Mouse (Mus musculus) heart, postnatal 10 days (tissue): ENCODE data around the gene Zfp663. TPM values are rescaled to one million over a fixed set of nuclear protein-coding genes. Genes with fewer than 3 reads are reported as not detected.

ENCODE experiments used
- total RNA-seq, 2 experiments: library from RNA; stranded (reverse); gene quantifications; 2 replicates each; pipeline ENCODE4 v1.2.3; 2021

Gene Zfp663
- total RNA-seq, 2 experiments from 2014 or later = not detected

Other genes with a start within 250 kb of the Zfp663 start
- gene Cdh22, start 133.9 kb downstream of the Zfp663 start, total RNA-seq = under 1 TPM; 0.26 to 0.27 TPM
- 10 to 100 TPM; 18.5 to 19.8 TPM for gene Slc35c2, start 80.9 kb downstream of the Zfp663 start, total RNA-seq
- gene Elmo2, start 42.2 kb downstream of the Zfp663 start, total RNA-seq = 10 to 100 TPM; 26.0 to 26.5 TPM
- gene Zfp334, start 19.5 kb upstream of the Zfp663 start, total RNA-seq = 1 to 10 TPM; 3.4 to 4.1 TPM
- not detected for gene Ocstamp, start 31.7 kb upstream of the Zfp663 start, total RNA-seq
- 1 to 10 TPM in 1 of 2 experiments, under 1 TPM in 1; 0.10 to 1.1 TPM for gene Slc13a3, start 104.5 kb upstream of the Zfp663 start, total RNA-seq
- 10 to 100 TPM in 1 of 2 experiments, 1 to 10 TPM in 1; 9.7 to 10.5 TPM for gene Trp53rka, start 124.6 kb upstream of the Zfp663 start, total RNA-seq
- 1 to 10 TPM; 5.5 to 5.7 TPM for gene Slc2a10, start 135.1 kb upstream of the Zfp663 start, total RNA-seq
- gene Eya2, start 226.3 kb upstream of the Zfp663 start, total RNA-seq = 1 to 10 TPM; 2.7 to 3.3 TPM